Mouse (Mus musculus) heart, adult 2 months (tissue): ENCODE measurements around the gene Dnajb3.

ENCODE experiments used
- EP300 ChIP-seq: fragments of 200-500 bp; IDR thresholded peaks from 2 replicates; pipeline ENCODE4 v1.6.1; 2011; ENCODE audit warnings: low read depth, low read length, control low read depth; ENCODE audit not compliant: insufficient read depth
- POLR2A ChIP-seq: fragments of 200-500 bp; IDR thresholded peaks from 2 replicates; pipeline ENCODE4 v1.6.1; 2011; ENCODE audit warnings: mild to moderate bottlenecking, low read depth, low read length, control low read depth; ENCODE audit not compliant: insufficient read depth

DNA sequence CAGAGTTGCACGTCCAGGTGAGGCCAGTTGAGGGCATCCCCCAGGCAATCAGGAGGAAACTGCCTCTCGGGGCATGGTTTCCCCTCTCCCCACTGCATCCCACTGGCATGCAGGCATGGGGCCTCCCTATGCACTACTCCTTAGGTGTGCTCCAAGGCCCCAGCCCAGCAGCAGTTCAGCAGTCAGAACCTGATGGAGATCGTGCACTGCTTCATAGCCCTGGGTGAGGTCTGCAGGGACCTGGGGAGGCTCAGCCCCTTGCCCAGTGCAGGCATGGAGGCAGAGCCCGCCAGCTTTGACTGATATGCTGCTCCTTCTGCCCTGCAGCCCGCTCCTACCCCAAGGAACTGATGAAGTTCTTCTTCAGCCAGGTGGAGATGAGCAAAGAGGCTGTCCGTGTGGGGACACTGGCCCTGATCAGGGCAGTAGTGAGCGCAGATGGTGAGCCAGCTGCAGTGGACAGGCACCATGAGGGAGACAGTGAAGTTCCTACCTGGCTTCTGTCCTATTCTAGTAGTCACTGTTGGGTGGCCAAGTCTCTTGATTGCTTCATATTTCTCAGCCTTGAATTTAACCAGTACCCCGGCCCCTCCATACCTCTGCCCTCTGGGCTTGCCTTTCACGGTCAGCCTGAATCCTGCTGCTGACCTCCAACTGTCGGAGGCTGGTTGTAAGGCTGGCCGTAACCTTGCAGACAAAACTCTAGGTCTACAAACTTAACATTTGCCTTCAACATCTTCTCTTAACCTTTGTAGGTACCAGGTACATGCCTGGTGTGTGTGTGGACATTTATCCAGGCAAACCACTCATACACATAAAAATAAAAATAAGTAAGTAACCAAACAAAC is 29.7 kb upstream of the Dnajb3 start:
- TF ChIP-seq EP300 (no peak), POLR2A (no peak)
